Mouse (Mus musculus) spleen, postnatal 4 days (tissue): ENCODE results near the gene Rora.

Experiments
- DNase-seq, 2 experiments: peaks; one replicate each; pipeline ENCODE4 v3.0.0; 2022; ENCODE audit warnings: low spot score in 2 of 2

Gene Rora

DNA sequence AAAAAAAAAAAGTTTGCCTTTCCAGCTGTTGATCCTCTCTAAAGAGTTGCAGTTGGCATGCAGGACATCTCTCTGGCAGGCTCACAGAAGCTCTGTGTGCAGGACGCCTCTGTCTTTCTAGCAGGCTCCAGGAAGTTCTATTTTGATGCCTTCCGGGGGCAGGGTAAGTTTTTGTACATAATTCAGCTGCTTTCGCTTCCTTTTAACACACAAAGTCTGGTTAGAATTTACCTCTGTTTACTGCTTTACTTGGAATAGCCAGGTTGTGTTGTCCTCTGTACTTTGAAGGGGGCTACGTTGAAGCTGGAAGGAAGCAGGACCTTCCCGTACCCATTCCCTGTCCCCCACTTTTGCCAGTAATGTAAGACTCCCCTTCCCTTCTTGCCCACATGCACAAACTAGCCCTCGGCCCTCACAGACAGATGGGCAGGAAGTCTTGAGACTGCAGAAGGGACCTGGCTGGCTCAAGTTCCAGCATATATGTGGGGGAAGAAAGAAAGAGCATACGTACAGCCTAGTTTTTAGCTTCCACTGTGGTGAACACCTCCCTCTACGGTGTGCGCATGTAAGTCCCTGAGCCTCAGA is 231.0 kb downstream of the Rora start:
- peak; percentile 21 to 62 for DNase-seq

GRCm38 (mm10) chr9:68888670-68889069 is 235.1 kb downstream of the Rora start:
- DNase-seq: no peak

DNA sequence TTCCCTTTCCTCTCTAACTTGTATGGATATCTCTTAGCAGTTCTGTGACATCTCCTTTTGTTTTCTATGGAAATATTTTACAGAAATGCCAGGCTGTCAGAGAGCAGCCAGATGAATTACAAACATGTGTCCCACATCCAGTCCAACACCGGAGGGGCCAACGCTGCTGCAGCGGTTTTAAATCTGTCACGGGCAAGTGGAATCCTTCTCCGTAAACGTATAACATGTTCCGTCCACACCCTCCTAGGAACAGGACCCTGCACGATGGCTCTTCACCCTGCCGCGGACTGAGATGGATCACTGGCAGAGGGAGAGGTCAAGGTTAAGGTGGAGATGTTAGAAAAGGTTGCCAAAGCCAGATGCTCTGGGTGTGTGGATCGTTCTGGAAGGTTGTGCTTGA is 237.8 kb downstream of the Rora start:
- no peak for DNase-seq

DNA sequence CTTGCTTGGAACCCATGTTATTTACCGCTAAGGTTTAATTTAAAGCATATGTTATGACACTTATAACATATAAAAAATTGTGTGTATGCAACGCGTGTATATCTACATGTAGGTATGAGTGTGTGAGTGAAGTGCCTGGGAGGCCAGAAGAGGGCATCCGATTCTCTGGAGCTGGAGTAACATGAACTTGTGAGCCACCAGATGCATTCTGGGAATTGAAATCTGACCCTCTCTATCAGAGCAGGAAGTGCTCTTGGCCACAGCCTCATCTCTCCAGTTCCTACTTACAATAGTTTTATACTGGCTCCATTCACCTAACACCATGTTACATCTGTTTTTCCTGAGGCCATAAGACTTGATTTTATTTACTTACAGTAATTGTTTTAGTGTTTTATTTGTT is 238.8 kb downstream of the Rora start:
- no peak for DNase-seq

DNA sequence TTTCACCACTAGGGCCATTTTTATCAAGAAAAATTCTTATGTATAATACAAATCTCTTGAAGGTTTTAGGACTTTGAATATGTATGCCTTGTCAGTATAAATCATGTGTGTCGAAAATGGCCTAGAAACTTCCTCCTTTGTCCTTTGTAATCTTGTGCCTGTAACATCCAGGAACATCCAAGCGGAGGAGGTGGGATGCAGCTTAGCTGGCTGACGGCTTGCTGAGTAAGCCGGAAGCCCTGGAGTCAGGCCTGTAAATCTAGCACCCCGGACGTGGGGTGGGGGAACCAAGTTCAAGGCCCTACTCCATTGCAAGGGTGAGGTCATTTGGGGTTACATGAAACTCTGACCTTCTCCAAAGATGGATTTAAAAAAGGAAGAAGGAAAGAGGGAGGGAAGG is 239.3 kb downstream of the Rora start:
- DNase-seq: no peak

DNA sequence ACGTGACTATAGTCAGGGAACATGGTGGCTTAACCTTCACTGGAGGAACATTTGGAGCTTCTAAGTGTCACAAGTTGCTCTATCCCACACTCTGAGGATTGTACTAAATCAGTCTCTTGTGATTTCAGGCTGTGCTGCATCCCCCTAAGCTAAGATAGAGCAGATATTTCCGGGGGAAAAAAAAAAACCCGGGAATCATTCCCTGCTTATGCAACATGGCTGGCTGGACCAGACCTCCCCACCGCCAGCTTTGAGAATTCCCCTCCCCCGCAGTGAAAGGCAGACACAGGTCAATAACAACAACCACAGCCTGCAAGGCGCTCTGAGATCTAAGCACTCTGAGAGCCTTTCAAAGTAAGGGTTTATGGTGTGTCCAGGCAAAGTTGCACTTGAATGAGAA is 244.7 kb downstream of the Rora start:
- DNase-seq: no peak

DNA sequence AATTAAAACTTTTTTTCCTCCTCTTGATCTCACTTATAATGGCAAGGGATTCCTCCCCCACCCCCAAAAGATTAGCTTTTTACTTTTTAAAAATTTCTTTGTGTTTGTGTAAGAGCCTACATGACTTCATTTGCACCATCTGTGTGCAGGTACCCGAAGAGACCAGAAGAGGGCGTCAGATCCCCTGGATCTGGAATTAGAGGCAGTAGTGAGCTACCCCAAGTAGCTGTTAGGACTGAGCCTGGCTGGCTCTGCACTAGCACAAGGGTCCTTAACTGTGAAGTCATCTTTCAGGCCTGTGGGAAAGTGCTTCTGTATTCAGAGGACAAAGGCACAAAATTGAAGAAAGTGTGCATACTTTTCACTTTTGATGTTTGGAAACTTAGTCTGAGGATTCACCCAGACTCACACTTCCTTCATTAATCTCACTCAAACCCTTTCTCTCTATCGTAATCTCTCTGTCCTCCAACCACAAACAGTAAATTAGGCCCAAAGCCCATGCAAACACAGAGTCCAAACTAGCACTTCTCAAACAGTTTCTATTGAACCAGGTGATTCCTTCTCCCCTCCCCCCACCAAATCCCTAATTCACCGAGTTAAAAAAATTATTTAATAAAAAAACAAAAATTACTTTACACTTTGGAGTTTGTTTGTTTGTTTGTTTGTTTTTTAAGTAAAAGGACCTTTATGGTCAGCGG is 246.1 kb downstream of the Rora start:
- no peak for DNase-seq

DNA sequence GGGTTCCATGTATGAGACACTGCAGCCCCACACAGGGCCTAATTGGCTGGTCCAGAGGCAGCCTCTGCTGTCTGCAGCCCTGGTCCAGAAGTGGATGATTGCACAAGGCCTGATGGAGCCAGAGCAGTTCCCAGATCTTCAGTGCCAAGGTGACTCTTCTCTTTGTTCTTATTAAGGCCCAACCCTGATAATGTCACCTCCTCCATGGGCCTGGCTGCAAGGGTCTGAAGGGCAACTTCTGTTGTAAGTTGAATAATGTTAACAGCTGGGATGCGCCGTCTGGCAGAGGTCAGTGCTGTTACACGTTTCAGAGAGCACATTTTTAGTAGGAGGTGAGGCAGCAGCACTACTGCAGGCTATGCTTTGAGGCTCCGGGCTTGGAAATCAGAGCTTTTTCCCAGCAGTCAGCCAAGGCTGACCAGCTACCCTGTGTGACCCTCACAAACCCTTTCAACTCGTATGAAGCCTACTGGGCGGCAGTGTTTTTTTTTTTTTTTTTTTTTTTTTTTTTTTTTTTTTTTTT is 252.8 kb downstream of the Rora start:
- no peak for DNase-seq

- no peak for DNase-seq
These were observed 259.0 kb downstream of the Rora start for GRCm38 (mm10) chr9:68912483-68913151.

GRCm38 (mm10) chr9:68913191-68913697 is 259.7 kb downstream of the Rora start:
- DNase-seq: no peak

GRCm38 (mm10) chr9:68914541-68915275 is 261.1 kb downstream of the Rora start:
- no peak for DNase-seq

- DNase-seq: no peak
These were observed 263.2 kb downstream of the Rora start for GRCm38 (mm10) chr9:68916741-68917140.

GRCm38 (mm10) chr9:68923128-68923601 is 269.6 kb downstream of the Rora start:
- no peak for DNase-seq

GRCm38 (mm10) chr9:68926406-68926805 is 272.8 kb downstream of the Rora start:
- no peak for DNase-seq

- DNase-seq: no peak
These were observed 279.6 kb downstream of the Rora start for GRCm38 (mm10) chr9:68933159-68933558.

DNA sequence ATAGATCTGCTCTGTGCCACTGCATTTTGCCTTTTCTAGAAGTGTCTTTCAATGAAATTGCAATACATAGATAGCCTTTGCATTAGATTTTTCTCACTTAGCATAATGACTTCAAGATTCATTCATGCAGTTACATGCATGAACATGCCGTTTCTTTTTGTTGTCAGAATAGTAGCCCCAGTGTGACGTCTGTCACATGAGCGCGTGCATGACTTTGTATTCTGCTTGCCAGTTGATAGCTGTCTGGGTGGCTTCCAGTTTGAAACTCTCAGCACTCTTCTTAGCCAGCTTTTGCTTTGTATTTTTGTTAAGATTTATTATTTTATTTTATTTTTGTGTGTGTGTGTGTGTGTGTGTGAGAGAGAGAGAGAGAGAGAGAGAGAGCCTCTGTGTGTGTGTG is 280.7 kb downstream of the Rora start:
- no peak for DNase-seq

- DNase-seq: no peak
These were observed 282.0 kb downstream of the Rora start for GRCm38 (mm10) chr9:68935611-68936010.

- no peak for DNase-seq
These were observed 287.5 kb downstream of the Rora start for GRCm38 (mm10) chr9:68941037-68941436.

DNA sequence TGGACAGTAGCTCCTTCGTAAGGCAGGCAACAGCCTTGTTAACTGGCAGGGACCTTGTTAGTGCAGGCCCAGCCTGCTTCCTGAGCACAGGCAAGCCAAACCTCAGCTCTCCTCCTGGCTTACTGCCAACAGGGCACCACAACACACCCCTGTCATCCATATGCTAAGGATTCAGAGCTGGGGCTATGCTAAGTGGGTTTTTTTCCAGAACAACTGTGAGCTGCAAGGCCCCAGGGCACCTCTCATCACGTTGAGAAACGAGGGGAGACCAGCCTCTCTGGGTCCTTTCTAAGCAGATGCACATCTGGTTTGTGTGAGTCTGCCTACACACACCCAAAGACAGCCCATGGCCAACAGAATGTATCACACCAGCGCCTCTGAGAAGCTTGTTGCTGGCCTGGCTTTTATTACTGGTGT is 289.0 kb downstream of the Rora start:
- DNase-seq: no peak

GRCm38 (mm10) chr9:68944026-68944425 is 290.4 kb downstream of the Rora start:
- no peak for DNase-seq

DNA sequence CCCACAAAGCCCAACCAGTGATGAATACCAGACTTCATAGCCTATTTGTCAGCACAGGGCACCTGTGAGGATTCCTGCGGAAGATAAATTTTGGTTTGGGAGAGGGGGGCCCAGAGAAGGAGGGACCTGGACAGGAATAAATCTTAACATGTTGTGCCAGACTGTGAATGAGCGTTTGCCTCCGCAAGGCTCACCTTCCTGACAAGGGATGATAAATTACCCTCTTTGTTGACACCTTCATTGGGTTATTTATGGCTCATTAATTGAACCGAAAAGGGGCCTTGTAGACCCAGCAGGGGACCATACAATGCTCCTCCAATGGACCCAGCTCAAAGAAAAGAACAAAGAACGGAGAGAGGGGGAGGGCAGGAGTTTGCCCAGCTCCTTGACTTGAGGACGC is 294.1 kb downstream of the Rora start:
- DNase-seq: no peak

- DNase-seq: no peak
These were observed 294.6 kb downstream of the Rora start for GRCm38 (mm10) chr9:68948141-68948540.
